Mouse (Mus musculus): Measurements from ENCODE around the gene Gpr88.

DNA sequence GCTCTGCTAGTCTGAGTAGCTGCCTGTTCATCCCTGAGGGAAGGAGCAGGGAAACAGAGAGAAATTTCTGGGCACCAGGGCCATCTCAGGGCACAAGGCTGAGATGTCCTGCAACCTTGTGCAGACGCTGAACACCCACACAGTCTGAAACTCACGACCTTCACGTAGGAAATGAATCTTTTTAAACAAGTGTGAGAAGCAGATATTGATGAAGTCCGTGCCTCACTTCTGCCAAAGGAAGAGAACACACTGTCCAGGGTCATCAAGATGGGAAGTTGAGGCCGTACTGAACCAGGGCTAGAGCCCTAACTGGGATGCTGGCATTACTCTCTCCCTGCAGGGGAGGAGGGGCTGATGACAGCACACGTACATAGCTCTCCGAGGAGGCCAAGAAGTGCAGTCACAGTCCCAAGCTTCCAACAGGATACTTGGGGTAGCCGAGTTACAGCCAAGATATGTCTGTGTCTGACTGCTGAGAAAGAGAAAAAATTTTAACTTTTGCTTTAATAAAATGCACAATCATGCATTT lies 46.9 kb downstream of the Gpr88 start:
- no peak for TF ChIP-seq CTCF (IDR thresholded peaks at IDR 0.05; ENCODE audit: extremely low read depth, insufficient read depth, insufficient read length, insufficient replicate concordance)
- no peak for TF ChIP-seq POLR2A (IDR thresholded peaks at IDR 0.05; ENCODE audit: low read depth, low read length)

All from spleen, adult 2 months (tissue).